Mouse (Mus musculus): ENCODE results near the gene Psg20. TPM values are rescaled to one million over a fixed set of nuclear protein-coding genes. Genes with fewer than 3 reads are reported as not detected.
"Not testable (repeated sequence)": the region's sequence is repeated elsewhere in the genome, so short reads cannot be mapped to it uniquely, and the experiment has no call there.

Gene Psg20
- polyA plus RNA-seq (2014; fragmentation: Nextera tagmentation; extraction: Ambion mirVana), result not detected in 2 replicates

DNA sequence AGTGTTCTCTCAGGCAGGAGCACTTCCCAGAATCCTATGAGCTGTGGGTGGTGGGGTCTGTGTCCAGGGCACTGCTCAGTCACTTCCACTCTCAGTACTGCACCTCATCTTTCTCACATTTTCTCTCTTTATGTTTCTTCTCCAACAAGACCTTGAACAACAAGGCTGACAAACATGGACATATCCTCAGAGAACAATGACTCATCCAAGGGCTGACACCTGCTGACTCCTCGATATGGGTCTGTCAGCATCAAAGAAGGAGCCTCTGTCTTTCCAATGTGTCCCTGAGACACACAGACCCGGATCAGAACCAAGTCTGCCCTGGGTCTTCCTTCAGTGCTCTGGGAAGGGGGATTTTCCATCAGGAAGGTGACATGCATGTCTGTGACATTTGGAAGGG lies at the start of gene Psg20:
Psg20 (minus strand) TSS at position 101 of the 400 bp plus-strand sequence.
- Histone ChIP-seq H3K4me3 (ENCODE audit: low read depth, low read length) (no peak within 1 kb of the TSS), H3K27ac (ENCODE audit: low read depth, low read length) (no peak within 1 kb of the TSS), H3K4me2 (ENCODE audit: low read depth, low read length) (no peak within 1 kb of the TSS), H3K4me1 (ENCODE audit: control insufficient read depth, insufficient read depth, low read length) (no peaks in the 10 kb centered on the region), H3K9ac (replicated peaks; ENCODE audit: low read depth, low read length) (no peak within 1 kb of the TSS), H3K36me3 (ENCODE audit: control insufficient read depth, insufficient read depth, low read length) (no peaks in the 10 kb centered on the region), H3K27me3 (ENCODE audit: control insufficient read depth, insufficient read depth, low read length) (no peaks in the 10 kb centered on the region), H3K9me3 (ENCODE audit: control insufficient read depth, low read length) (no peaks in the 10 kb centered on the region)
- ATAC-seq (ENCODE audit: low read depth), result no peak
- 75% methylated on average over 2 of the region's 2 CpGs for WGBS

GRCm38 (mm10) chr7:18734451-18734850 lies 48.5 kb upstream of the Psg20 start:
- Histone ChIP-seq H3K27ac (ENCODE audit: low read depth, low read length) (no peak overlapping the region), H3K4me3 (ENCODE audit: low read depth, low read length) (no peak overlapping the region), H3K4me1 (ENCODE audit: control insufficient read depth, insufficient read depth, low read length) (no peaks in the 10 kb centered on the region), H3K9ac (replicated peaks; ENCODE audit: low read depth, low read length) (no peak overlapping the region), H3K27me3 (ENCODE audit: control insufficient read depth, insufficient read depth, low read length) (no peaks in the 10 kb centered on the region), H3K36me3 (ENCODE audit: control insufficient read depth, insufficient read depth, low read length) (no peaks in the 10 kb centered on the region), H3K4me2 (ENCODE audit: low read depth, low read length) (no peak overlapping the region), H3K9me3 (ENCODE audit: control insufficient read depth, low read length) (no peaks in the 10 kb centered on the region)
- 90% methylated on average over 1 of the region's 1 CpGs for whole genome bisulfite sequencing
- ATAC-seq (ENCODE audit: low read depth), result no peak

DNA sequence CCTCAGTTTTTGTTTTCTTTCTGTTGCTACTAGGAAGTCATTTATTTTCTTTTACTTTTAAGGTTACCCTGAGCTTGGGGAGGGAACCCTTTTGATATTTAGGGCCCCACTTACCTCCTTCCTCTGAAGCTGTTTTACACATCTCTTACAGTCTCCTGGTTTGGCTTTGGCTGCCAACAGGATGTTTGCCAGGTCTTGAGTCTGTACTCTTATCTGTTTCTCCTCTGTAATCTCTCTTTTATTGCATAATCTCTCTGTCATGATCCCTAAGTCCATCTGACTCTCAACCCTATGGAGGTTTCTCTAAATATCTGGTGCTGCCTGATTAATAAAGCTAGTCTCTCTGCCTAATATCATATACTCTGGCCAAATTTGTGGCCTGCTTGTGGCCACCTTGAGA lies 47.1 kb upstream of the Psg20 start:
- Histone ChIP-seq H3K4me1 (ENCODE audit: control insufficient read depth, insufficient read depth, low read length) (no peaks in the 10 kb centered on the region), H3K36me3 (ENCODE audit: control insufficient read depth, insufficient read depth, low read length) (no peaks in the 10 kb centered on the region), H3K9ac (replicated peaks; ENCODE audit: low read depth, low read length) (no peak overlapping the region), H3K27ac (ENCODE audit: low read depth, low read length) (no peak overlapping the region), H3K4me3 (ENCODE audit: low read depth, low read length) (no peak overlapping the region), H3K27me3 (ENCODE audit: control insufficient read depth, insufficient read depth, low read length) (no peaks in the 10 kb centered on the region), H3K4me2 (ENCODE audit: low read depth, low read length) (no peak overlapping the region), H3K9me3 (ENCODE audit: control insufficient read depth, low read length) (no peaks in the 10 kb centered on the region)
- ATAC-seq (ENCODE audit: low read depth), result no peak

DNA sequence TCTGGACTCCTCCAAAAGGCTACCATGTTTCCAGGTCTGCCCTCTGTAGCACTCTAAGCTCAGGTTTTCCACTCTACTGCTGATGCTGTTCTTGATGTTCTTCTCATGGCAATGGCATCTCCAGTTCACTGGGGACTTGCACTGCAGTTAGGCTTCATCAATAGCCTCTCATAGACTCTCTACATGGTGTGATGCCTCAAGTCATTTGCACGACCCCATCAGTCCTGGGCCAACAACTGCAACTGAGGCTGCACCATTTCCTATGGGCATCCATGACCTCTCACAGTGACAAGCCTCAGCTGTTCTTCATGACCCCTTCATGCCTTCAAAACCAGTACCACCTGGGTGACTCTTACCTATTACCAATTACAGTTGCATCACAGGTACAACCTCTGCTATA lies 42.4 kb upstream of the Psg20 start:
- H3K27me3 ChIP-seq (ENCODE audit: control insufficient read depth, insufficient read depth, low read length), result no peaks in the 10 kb centered on the region
- H3K4me3 ChIP-seq (ENCODE audit: low read depth, low read length), result no peak overlapping the region
- ATAC-seq (ENCODE audit: low read depth), result no peak
- H3K9me3 ChIP-seq (ENCODE audit: control insufficient read depth, low read length), result no peaks in the 10 kb centered on the region
- H3K4me2 ChIP-seq (ENCODE audit: low read depth, low read length), result no peak overlapping the region
- H3K4me1 ChIP-seq (ENCODE audit: control insufficient read depth, insufficient read depth, low read length), result no peaks in the 10 kb centered on the region
- no peak overlapping the region for H3K27ac ChIP-seq (ENCODE audit: low read depth, low read length)
- H3K36me3 ChIP-seq (ENCODE audit: control insufficient read depth, insufficient read depth, low read length), result no peaks in the 10 kb centered on the region
- 86% methylated on average over 1 of the region's 1 CpGs for WGBS
- H3K9ac ChIP-seq (replicated peaks; ENCODE audit: low read depth, low read length), result no peak overlapping the region

DNA sequence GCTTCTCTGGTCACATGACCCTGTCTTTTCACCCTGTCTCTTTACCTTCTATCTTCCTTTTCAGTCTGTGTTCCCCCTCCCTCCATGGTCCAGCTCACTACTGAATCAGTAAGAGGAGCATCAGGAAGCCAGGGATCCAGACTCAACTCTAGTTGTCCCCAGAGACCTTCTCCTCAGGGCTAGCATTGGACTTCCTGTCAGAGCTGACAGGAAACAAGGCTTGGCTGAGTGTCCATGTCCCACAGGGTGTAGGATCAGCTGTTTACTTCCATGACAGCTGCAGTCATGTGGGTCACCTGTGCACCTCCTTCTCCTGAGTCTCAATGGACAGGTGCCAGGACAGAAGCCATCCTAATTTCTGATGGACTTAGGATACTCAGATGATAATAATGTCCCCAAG lies 39.9 kb upstream of the Psg20 start:
- not testable (repeated sequence) for H3K4me1 ChIP-seq (ENCODE audit: control insufficient read depth, insufficient read depth, low read length); H3K9ac ChIP-seq (replicated peaks; ENCODE audit: low read depth, low read length); H3K4me2 ChIP-seq (ENCODE audit: low read depth, low read length); H3K27ac ChIP-seq (ENCODE audit: low read depth, low read length); H3K36me3 ChIP-seq (ENCODE audit: control insufficient read depth, insufficient read depth, low read length); H3K27me3 ChIP-seq (ENCODE audit: control insufficient read depth, insufficient read depth, low read length); H3K9me3 ChIP-seq (ENCODE audit: control insufficient read depth, low read length); H3K4me3 ChIP-seq (ENCODE audit: low read depth, low read length); ATAC-seq (ENCODE audit: low read depth)

DNA sequence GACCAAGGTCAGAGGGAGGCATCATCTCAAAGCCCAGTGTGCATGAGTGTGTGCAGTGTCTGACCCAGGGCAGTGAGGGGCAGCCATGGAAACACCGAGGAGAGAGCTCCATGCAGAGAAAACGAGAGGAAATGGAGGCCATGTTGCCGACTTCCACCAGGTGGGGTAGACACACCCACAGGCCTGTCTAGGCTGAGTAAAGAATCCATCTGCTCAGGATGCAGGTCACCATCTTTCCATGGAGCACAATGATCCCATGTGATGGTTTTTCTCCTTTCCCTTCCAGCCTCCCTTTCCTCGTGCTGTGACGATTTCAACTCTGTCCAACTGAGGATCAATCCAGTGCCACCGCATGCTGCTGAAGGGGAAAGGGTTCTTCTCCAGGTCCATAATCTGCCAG lies 38.0 kb upstream of the Psg20 start:
- Histone ChIP-seq H3K4me1 (ENCODE audit: control insufficient read depth, insufficient read depth, low read length) (no peaks in the 10 kb centered on the region), H3K9me3 (ENCODE audit: control insufficient read depth, low read length) (no peaks in the 10 kb centered on the region), H3K4me2 (ENCODE audit: low read depth, low read length) (no peak overlapping the region), H3K9ac (replicated peaks; ENCODE audit: low read depth, low read length) (no peak overlapping the region), H3K36me3 (ENCODE audit: control insufficient read depth, insufficient read depth, low read length) (no peaks in the 10 kb centered on the region), H3K4me3 (ENCODE audit: low read depth, low read length) (no peak overlapping the region), H3K27me3 (ENCODE audit: control insufficient read depth, insufficient read depth, low read length) (no peaks in the 10 kb centered on the region), H3K27ac (ENCODE audit: low read depth, low read length) (no peak overlapping the region)
- ATAC-seq (ENCODE audit: low read depth), result no peak
- 84% methylated on average over 6 of the region's 6 CpGs for WGBS

DNA sequence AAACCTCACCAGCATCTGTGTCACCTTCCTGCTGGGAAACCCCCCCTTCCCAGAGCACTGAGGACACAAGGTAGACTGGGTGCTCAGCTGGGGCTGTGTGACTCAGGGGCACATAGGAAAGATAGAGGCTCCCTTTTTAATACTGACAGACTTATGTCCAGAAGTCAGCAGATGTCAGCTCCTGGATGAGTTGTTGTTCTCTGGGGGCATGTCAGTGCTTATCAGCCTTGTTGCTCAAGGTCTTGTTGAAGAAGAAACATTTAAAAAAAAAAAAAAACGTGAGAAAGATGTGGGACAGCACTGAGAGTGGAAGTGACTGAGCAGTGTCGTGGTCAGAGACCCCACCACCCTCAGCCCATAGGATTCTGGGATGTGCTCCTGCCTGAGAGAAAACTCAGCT lies 31.8 kb upstream of the Psg20 start, which contains the start of gene Psg22:
Psg22 (plus strand) TSS at position 301 of the 400 bp plus-strand sequence.
- H3K27me3 ChIP-seq (ENCODE audit: control insufficient read depth, insufficient read depth, low read length), result no peaks in the 10 kb centered on the region
- H3K9me3 ChIP-seq (ENCODE audit: control insufficient read depth, low read length), result no peaks in the 10 kb centered on the region
- no peak for ATAC-seq (ENCODE audit: low read depth)
- H3K4me1 ChIP-seq (ENCODE audit: control insufficient read depth, insufficient read depth, low read length), result no peaks in the 10 kb centered on the region
- no peak within 1 kb of the TSS for H3K4me3 ChIP-seq (ENCODE audit: low read depth, low read length)
- H3K27ac ChIP-seq (ENCODE audit: low read depth, low read length), result no peak within 1 kb of the TSS
- 46% methylated on average over 2 of the region's 2 CpGs for WGBS
- no peak within 1 kb of the TSS for H3K9ac ChIP-seq (replicated peaks; ENCODE audit: low read depth, low read length)
- no peaks in the 10 kb centered on the region for H3K36me3 ChIP-seq (ENCODE audit: control insufficient read depth, insufficient read depth, low read length)
- no peak within 1 kb of the TSS for H3K4me2 ChIP-seq (ENCODE audit: low read depth, low read length)

- Histone ChIP-seq H3K36me3 (ENCODE audit: control insufficient read depth, insufficient read depth, low read length) (no peaks in the 10 kb centered on the region), H3K9me3 (ENCODE audit: control insufficient read depth, low read length) (no peaks in the 10 kb centered on the region), H3K4me1 (ENCODE audit: control insufficient read depth, insufficient read depth, low read length) (no peaks in the 10 kb centered on the region), H3K4me3 (ENCODE audit: low read depth, low read length) (no peak overlapping the region), H3K27me3 (ENCODE audit: control insufficient read depth, insufficient read depth, low read length) (no peaks in the 10 kb centered on the region), H3K4me2 (ENCODE audit: low read depth, low read length) (no peak overlapping the region), H3K27ac (ENCODE audit: low read depth, low read length) (no peak overlapping the region), H3K9ac (replicated peaks; ENCODE audit: low read depth, low read length) (no peak overlapping the region)
- no peak for ATAC-seq (ENCODE audit: low read depth)
- WGBS, result 80% methylated on average over 4 of the region's 4 CpGs
Measured at GRCm38 (mm10) chr7:18715546-18715945, 29.6 kb upstream of the Psg20 start.

GRCm38 (mm10) chr7:18710846-18711245 lies 24.9 kb upstream of the Psg20 start:
- Histone ChIP-seq H3K4me3 (ENCODE audit: low read depth, low read length) (no peak overlapping the region), H3K9me3 (ENCODE audit: control insufficient read depth, low read length) (no peaks in the 10 kb centered on the region), H3K4me1 (ENCODE audit: control insufficient read depth, insufficient read depth, low read length) (no peaks in the 10 kb centered on the region), H3K27me3 (ENCODE audit: control insufficient read depth, insufficient read depth, low read length) (no peaks in the 10 kb centered on the region), H3K9ac (replicated peaks; ENCODE audit: low read depth, low read length) (no peak overlapping the region), H3K27ac (ENCODE audit: low read depth, low read length) (no peak overlapping the region), H3K4me2 (ENCODE audit: low read depth, low read length) (no peak overlapping the region), H3K36me3 (ENCODE audit: control insufficient read depth, insufficient read depth, low read length) (no peaks in the 10 kb centered on the region)
- no peak for ATAC-seq (ENCODE audit: low read depth)
- 76% methylated on average over 1 of the region's 1 CpGs for WGBS

GRCm38 (mm10) chr7:18710331-18710730 lies 24.3 kb upstream of the Psg20 start:
- ATAC-seq (ENCODE audit: low read depth); H3K4me3 ChIP-seq (ENCODE audit: low read depth, low read length); H3K4me2 ChIP-seq (ENCODE audit: low read depth, low read length); H3K9me3 ChIP-seq (ENCODE audit: control insufficient read depth, low read length); H3K36me3 ChIP-seq (ENCODE audit: control insufficient read depth, insufficient read depth, low read length); H3K9ac ChIP-seq (replicated peaks; ENCODE audit: low read depth, low read length); H3K27ac ChIP-seq (ENCODE audit: low read depth, low read length); H3K27me3 ChIP-seq (ENCODE audit: control insufficient read depth, insufficient read depth, low read length); H3K4me1 ChIP-seq (ENCODE audit: control insufficient read depth, insufficient read depth, low read length): not testable (repeated sequence)
- WGBS, result 80% methylated on average over 4 of the region's 4 CpGs

Data from neural tube, embryonic 14.5 days (tissue).